Mouse (Mus musculus): ENCODE measurements around the gene Idh3b.

Idh3b gene

GRCm38 (mm10) chr2:130265520-130265919 is 18.8 kb downstream of the Idh3b start:
- DNase-seq (ENCODE audit: low spot score in 2 of 2): no peak

- DNase-seq (ENCODE audit: low spot score in 2 of 2): no peak
Measured at GRCm38 (mm10) chr2:130262398-130262797, 21.9 kb downstream of the Idh3b start.

GRCm38 (mm10) chr2:130261914-130262313 is 22.4 kb downstream of the Idh3b start:
- DNase-seq (ENCODE audit: low spot score in 2 of 2): no peak

GRCm38 (mm10) chr2:130260822-130261221 is 23.5 kb downstream of the Idh3b start:
- no peak for DNase-seq (ENCODE audit: low spot score in 2 of 2)

- no peak for DNase-seq (ENCODE audit: low spot score in 2 of 2)
Measured at GRCm38 (mm10) chr2:130256762-130257161, 27.6 kb downstream of the Idh3b start.

- no peak for DNase-seq (ENCODE audit: low spot score in 2 of 2)
Measured at GRCm38 (mm10) chr2:130248226-130248625, 36.1 kb downstream of the Idh3b start.

GRCm38 (mm10) chr2:130246912-130247311 is 37.4 kb downstream of the Idh3b start:
- no peak for DNase-seq (ENCODE audit: low spot score in 2 of 2)

Data from urinary bladder, postnatal 4 days (tissue).